Mouse (Mus musculus): ENCODE results near the gene Net1. TPM values are rescaled to one million over a fixed set of nuclear protein-coding genes. Genes with fewer than 3 reads are reported as not detected.

The Net1 gene
- total RNA-seq, 2 experiments from 2014 or later = 36.5 to 42.6 TPM

DNA sequence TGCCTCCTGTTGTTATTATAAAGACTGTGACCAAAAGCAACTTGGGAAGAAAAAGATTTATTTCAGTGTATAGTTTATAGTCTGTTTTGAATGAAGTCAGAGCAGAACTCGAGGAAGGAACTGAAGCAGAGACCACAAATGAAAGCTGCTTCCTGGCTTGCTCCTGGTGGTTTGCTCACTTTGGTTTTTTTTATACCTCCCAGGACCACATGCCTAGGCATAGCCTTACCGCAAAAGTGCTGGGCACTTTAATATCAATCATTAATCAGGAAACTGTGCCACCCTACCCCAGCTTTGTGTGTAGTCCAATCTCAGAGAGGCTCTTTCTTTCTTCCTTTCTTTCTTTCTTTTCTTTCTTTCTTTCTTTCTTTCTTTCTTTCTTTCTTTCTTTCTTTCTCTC lies 85.6 kb downstream of the Net1 start:
- Histone ChIP-seq H3K27ac (no peak overlapping the region), H3K4me3 (no peak overlapping the region)
- DNase-seq (ENCODE audit: low spot score in 2 of 2) = no peak
- no peak for TF ChIP-seq CTCF (conservative IDR thresholded peaks at IDR 0.05)

Small RNA genes within 50 kb of the gene (microRNA-seq; reads per million reads assigned to microRNA genes)
- gene Gm22460 = 0 reads per million in 2 experiments

Other genes starting within 250 kb of the Net1 start
- gene Calml3, start 113.9 kb downstream of the Net1 start, total RNA-seq (2021) = not detected
- not detected for gene Calm4, start 80.5 kb downstream of the Net1 start, total RNA-seq (2021)
- not detected for gene Calm5, start 64.0 kb downstream of the Net1 start, total RNA-seq (2021)
- not detected for gene Tubal3, start 54 bp upstream of the Net1 start, total RNA-seq (2021)
- not detected for gene Ucn3, start 27.1 kb upstream of the Net1 start, total RNA-seq (2021)
- gene Akr1c14, start 130.8 kb upstream of the Net1 start, total RNA-seq (2021) = 1 to 10 TPM in 1 of 2 experiments, under 1 TPM in 1; 0.88 to 1.1 TPM
- 1 to 10 TPM; 1.8 to 2.0 TPM for gene Akr1c18, start 232.4 kb upstream of the Net1 start, total RNA-seq (2021)

Measured in layer of hippocampus, adult 2 months (tissue).